Mouse (Mus musculus) G1E (cell line): ENCODE measurements around the gene Cog5.

Source experiments
- CTCF ChIP-seq: IDR thresholded peaks from 2 replicates; pipeline ENCODE4 v1.5.1; 2012; ENCODE audit warnings: low read depth, low read length, inconsistent platforms, mixed read lengths
- GATA1 ChIP-seq: IDR thresholded peaks from 2 replicates; pipeline ENCODE4 v1.6.1; 2012; ENCODE audit warnings: borderline replicate concordance, low read length, inconsistent platforms, mixed read lengths
- POLR2AphosphoS5 ChIP-seq: IDR thresholded peaks from 2 replicates; pipeline ENCODE4 v1.6.1; 2012; ENCODE audit warnings: low read depth, low read length, inconsistent platforms; ENCODE audit not compliant: insufficient replicate concordance
- TAL1 ChIP-seq: conservative IDR thresholded peaks from 2 replicates; pipeline ENCODE4 v1.6.1; 2012; ENCODE audit warnings: low read depth, low read length, inconsistent platforms, mixed read lengths

GRCm38 (mm10) chr12:31838521-31838920 lies 183.9 kb downstream of the Cog5 start:
- TF ChIP-seq CTCF (no peak), TAL1 (no peak), GATA1 (no peak), POLR2AphosphoS5 (no peak)
